Mouse (Mus musculus): ENCODE results near the gene Zfp365.

Zfp365 gene

DNA sequence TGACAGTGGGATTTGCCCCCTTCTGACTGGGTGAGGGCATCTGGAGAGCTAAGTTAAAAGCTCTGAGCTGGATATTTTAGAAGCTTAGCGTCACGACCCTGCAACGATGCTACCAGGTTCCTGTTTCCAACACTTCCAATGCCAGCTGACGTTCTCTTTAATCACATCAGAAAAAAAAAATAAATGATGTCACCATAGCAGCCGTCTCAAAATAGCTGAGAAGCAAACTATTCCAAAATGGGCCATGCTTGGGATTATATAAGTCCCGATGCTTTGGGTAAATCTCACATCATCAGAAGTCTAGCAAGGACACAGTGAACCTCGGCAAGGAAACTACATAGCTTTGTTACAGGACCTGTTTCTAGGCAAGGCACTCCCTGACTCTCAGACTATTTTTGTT lies 9.1 kb downstream of the Zfp365 start:
- no peak for DNase-seq (ENCODE audit: low spot score in 2 of 2)

DNA sequence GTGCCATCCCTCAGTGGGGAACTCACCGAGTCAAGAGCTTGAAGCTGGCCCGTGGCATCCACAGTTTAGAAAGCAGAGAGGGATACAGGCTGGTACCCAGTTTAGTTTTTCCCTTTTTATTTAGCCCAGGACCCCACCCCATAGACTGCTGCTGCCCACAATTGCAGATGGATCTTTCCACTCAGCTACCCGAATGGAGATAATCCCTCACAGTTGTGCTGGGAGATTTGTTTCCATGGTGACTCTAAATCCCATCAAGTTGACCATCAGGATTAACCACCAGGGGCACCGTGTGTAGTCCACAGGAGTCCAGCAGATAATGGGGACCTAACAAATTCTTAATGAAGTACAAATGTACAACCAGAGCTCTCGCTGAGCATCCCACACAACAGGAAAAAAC lies 11.3 kb downstream of the Zfp365 start:
- no peak for DNase-seq (ENCODE audit: low spot score in 2 of 2)

GRCm38 (mm10) chr10:67898949-67899675 lies 13.3 kb downstream of the Zfp365 start:
- DNase-seq (ENCODE audit: low spot score in 2 of 2), result no peak

- no peak for DNase-seq (ENCODE audit: low spot score in 2 of 2)
These were observed 14.0 kb downstream of the Zfp365 start for GRCm38 (mm10) chr10:67898355-67898935.

- no peak for DNase-seq (ENCODE audit: low spot score in 2 of 2)
These were observed 15.2 kb downstream of the Zfp365 start for GRCm38 (mm10) chr10:67897281-67897680.

GRCm38 (mm10) chr10:67894683-67895082 lies 17.8 kb downstream of the Zfp365 start:
- DNase-seq (ENCODE audit: low spot score in 2 of 2), result no peak

DNA sequence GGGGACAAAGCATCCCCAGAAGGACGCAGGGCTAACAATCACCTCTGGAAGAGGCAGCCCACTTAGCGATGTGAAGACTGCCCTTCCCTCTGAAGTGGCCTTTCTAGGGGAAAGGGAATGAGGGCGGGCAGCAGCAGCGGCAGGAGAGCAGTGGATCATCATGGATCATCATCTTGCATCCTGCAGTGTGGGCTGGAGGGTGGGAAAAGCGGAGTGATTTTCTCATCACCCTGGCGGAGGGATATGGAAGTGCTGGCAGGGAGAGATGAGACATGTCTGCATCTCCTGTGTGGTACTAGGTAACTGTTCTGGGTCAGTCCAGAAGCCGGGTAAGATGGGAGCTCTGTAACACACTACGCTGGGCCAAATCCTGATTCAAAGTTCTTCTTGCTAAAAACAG lies 18.4 kb downstream of the Zfp365 start:
- no peak for DNase-seq (ENCODE audit: low spot score in 2 of 2)

DNA sequence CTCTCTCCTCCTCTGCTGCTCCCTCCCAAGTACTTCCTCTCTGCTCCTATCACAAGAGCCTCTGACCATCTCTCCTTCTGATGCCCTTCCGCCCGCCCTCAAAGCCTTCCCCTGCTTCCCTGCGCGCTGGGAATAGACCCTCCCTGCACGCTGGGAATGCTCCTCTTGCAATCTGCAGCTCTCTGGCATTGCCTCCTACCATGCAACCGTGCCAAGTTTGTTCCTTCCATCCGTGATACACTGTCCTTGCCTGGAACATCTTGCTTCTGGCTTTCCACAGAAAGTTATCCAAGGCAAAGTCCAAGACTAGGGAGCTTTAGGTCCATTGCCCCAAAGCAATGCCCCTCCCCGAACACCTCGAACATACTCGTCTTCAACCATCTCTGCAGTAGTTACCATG lies 19.2 kb downstream of the Zfp365 start:
- no peak for DNase-seq (ENCODE audit: low spot score in 2 of 2)

DNA sequence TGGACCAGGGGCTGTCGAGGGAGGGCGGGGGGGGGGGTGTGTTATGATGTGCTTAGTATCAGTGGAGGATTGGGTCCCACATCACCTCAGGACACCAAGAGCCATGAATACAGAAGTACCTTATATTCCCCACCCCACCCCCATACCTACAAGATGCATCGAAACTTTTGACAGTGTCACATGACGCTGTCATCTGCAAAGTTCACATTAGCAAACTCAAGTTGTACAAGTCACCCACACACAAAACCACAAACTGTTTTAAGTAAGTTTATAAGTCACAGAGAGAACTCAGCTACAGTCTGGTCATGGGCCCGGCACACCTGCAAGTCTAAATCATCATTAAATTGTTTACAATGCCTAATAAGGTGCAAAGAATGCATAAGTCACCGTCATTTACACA lies 21.3 kb downstream of the Zfp365 start:
- no peak for DNase-seq (ENCODE audit: low spot score in 2 of 2)

DNA sequence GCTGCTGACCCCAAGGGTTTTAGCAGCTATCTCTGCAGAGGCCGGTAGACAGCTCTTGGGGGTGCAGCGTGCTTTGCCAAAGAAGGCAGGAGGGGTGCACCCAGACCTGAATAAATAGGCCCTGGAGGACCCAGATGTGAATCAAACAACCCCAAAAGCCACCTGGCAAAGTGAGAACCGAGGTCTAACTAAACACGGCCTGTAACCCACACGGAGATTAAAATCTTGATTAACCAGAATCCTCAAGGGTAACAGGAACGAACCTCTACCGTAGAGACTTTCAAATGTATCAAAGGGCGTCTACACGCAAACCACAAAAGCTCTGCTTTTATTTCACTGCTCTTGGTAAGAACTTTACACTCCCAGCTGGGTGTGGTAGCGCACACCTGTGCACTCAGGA lies 24.5 kb downstream of the Zfp365 start:
- DNase-seq (ENCODE audit: low spot score in 2 of 2), result no peak

DNA sequence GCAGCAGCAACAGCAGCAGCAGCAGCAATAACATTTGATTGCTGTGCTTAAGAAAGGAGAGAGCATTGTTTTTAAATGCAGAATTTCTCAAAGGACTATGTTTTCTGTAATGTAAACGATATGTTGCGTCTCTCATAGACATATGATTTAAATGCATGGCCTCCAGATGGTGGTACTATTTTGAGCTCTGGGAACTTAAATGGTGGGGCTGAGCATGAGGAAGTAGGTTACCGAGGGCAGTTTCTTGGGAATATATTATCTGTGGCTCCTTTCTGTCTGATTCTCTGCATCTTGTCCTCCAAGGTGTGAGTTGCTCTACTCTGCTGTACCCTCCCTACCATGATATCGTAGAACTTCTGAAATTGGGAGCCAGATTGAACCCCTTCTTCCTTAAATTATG lies 31.8 kb downstream of the Zfp365 start:
- DNase-seq (ENCODE audit: low spot score in 2 of 2), result no peak

GRCm38 (mm10) chr10:67871811-67872210 lies 40.7 kb downstream of the Zfp365 start:
- DNase-seq (ENCODE audit: low spot score in 2 of 2), result peak; percentile 15 to 57

GRCm38 (mm10) chr10:67868234-67868633 lies 44.2 kb downstream of the Zfp365 start:
- no peak for DNase-seq (ENCODE audit: low spot score in 2 of 2)

- no peak for DNase-seq (ENCODE audit: low spot score in 2 of 2)
These were observed 46.6 kb downstream of the Zfp365 start for GRCm38 (mm10) chr10:67865841-67866240.

DNA sequence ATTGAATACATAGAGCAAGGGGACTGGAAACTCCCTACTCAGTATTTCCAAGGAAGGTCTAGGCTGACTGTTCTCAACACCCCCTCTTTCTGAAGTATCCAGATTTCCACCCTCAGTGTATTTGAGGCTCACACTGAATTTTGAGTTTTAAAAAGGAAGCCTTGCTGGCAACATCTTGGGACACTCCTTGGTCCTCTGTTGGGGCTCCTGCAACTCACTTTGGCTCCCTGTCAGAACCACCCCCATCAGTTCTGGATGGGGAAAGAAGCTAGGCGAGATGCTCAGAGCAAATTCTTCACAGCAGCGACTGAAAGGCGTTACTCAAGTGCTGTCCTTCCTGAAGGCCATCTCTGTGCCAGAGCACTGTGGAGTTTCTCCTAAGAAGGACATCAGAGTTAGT lies 47.4 kb downstream of the Zfp365 start:
- no peak for DNase-seq (ENCODE audit: low spot score in 2 of 2)

GRCm38 (mm10) chr10:67862331-67862730 lies 50.1 kb downstream of the Zfp365 start:
- DNase-seq (ENCODE audit: low spot score in 2 of 2), result no peak

GRCm38 (mm10) chr10:67858878-67859277 lies 53.6 kb downstream of the Zfp365 start:
- peak; percentile 32 to 43 for DNase-seq (ENCODE audit: low spot score in 2 of 2)

DNA sequence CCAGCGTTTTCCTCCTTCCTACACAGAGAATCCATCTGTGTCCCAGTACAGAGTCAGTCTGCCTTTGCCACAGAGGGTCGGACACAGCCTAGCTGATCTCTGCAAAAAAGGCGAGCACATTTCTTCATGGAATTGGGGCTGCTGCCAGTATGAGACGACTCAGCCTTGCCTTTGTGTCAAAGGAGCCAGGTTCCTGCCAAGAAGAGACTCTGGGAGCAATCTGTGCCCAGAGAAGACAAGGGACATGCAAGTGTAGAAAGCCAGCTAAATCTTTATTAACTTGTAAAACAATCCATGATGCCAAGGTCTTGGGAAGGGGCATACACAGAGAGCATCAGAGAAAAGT lies 54.9 kb downstream of the Zfp365 start:
- no peak for DNase-seq (ENCODE audit: low spot score in 2 of 2)

DNA sequence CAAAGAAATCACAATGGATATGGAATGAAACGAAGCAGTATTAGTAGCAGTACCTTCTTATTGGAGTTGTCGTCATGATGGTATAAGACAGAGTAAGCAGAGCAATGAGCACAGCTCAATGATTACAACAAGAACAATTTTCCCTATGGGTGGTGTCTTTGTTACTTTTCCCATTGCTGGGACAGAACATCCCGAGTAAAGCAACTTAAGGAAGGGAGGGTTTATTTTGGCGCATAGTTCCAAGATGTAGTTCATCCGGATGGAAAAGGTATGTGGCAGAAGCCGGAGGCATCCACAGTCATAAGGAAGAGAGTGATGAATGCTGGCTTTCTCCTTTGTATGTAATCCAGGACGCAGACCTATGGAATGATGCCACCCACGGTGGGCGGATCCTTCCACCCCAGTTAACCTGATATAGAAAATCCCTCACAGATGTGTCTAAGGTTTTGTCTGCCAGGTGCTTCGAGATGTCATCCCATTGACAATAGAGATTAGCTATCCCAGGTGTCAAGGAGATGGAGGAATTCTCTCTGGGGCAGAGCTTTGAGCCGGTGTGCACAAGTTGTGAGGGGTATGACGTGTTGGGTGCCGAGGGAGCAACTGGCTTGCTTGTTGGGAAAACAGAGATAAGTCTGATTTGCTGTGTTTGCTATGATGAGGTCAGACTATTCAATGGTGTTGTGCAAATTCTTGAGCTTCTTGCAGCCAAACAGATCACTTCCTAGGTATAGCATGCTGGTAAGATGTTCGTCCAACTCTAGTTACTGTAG lies 55.5 kb downstream of the Zfp365 start:
- DNase-seq (ENCODE audit: low spot score in 2 of 2), result no peak

DNA sequence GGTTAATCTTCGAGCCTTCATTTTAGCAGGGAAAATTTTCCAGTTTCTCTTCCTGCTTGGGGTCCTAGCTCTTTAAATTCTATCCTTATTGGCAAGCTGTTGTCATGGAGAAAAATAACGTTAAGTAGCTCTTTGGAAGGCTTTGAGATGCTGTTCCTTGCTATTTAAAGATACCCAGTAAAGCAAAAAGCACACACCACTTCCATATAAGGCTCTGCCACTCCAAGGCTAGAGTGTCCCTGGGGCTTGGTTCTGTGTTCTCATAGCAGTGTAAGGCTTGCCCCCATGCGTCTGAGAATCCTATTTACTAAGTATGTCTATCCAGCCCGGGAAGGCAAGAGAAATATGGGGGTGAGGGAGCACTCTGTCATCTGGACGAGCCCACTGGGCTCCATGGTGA lies 56.7 kb downstream of the Zfp365 start:
- DNase-seq (ENCODE audit: low spot score in 2 of 2), result no peak

- no peak for DNase-seq (ENCODE audit: low spot score in 2 of 2)
These were observed 60.1 kb downstream of the Zfp365 start for GRCm38 (mm10) chr10:67852411-67852810.

- DNase-seq (ENCODE audit: low spot score in 2 of 2), result no peak
These were observed 61.4 kb downstream of the Zfp365 start for GRCm38 (mm10) chr10:67851079-67851478.

DNA sequence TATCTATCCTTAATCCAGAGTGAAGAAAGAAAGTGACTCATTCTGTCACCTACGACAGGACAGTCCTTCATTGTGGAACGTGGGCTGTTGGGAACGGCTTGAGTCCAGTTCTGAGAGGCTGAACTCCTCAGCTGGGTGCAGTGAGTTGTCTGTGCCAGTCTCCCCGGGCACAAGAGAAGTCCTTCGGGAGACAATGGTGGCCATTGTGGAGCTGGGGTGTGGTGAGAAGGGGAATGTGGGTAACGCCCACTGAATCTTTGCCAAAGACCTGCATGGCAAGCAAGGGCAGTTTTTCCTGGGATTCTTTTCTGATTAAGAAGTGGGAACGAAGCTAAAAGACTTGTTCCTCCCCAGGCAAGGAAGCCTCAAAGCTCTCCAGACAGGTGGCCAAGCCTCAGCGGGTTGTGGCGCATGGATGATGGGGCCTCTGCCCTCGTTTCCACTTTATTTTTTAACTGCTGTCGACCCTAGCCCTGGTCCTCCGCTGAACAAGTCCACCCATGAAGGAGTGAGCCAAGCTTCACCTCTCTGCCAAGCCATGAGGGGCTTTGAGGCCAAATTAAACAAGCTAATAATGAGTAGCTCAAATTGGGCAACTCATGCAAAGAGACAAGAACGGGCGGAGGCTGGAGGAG lies 66.3 kb downstream of the Zfp365 start:
- DNase-seq (ENCODE audit: low spot score in 2 of 2), result no peak
